Mouse (Mus musculus) right cerebral cortex, postnatal 36 days (tissue): ENCODE data around the gene Hao2.

Experiments used
- DNase-seq, 2 experiments: peaks; one replicate each; pipeline ENCODE4 v3.0.0; 2022; ENCODE audit warnings: low spot score in 2 of 2, mixed read lengths in 1 of 2

The Hao2 gene

DNA sequence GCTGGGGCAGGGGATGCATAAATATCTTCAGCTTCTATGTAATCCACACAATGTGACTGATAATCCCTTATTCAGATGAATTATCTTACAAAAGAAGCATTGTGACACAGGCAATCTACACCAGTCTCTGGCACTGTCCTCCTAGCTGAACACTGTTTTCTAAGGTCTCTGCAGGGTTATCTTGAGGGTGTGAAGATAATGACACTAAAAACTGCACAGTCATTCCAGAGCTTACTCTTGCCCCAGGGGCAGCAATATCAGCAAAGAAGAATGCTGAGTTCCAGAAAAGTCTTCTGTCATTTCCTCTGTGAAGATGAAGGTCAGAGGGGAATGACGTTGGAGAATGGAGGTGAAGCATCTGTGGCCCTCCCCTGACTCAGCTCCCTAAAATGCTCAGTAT lies 36.1 kb downstream of the Hao2 start:
- DNase-seq = no peak

DNA sequence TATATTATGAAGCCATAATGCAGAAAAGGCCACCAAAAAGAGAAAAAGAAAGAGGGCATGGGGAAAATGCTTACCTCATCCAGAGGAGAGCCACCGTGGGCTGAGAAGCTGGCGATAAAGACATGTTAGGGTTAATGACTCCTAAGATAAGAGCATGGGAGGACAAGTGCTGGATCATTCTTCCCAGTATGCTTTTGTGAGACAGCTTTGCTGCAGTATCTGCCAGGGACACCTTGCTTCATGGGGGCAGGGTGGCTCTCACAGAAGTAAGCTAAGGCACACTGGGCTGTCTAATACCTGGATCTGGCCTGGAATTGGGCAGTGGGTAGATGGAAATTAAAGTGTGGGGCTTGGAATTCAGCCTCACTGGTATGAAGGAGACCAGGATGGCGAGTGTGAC lies 37.9 kb downstream of the Hao2 start:
- no peak for DNase-seq

DNA sequence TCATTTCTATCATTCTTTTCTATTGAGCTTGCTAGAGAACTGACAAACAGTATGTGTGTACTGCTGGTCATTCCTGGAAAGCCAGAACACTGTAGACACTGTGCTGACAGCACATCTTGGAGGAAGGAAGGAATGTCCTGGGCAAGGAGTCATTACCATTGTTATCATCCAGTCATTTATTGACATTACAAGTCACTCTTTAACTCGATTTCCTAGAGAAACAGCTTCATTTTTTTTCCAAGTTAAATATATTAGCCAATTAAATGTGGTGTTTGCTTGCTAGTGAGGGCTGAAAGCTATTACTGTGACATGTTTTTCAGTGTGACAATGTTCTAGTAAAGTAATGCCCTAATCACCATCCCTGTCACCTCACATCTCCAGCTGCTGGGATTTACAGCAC lies 39.4 kb downstream of the Hao2 start:
- no peak for DNase-seq

DNA sequence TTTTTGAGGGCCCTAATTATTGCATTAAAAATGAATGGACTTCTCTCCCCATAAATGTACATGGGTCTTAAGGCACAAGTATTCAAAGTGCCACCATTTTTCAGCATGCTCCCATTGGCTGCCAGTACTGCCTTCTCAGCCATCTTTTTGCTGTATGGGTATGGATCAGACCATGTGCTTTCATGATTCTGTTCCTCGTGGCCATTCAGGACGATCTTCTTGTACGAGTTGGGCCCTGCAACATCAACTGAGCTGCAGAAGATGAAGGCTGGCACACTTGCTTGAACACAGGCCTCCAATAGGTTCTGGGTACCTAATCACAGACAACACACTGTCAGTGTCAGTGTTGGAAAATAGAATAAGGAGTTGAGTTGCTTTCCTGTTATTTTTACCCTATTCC lies 40.0 kb downstream of the Hao2 start:
- DNase-seq = no peak

DNA sequence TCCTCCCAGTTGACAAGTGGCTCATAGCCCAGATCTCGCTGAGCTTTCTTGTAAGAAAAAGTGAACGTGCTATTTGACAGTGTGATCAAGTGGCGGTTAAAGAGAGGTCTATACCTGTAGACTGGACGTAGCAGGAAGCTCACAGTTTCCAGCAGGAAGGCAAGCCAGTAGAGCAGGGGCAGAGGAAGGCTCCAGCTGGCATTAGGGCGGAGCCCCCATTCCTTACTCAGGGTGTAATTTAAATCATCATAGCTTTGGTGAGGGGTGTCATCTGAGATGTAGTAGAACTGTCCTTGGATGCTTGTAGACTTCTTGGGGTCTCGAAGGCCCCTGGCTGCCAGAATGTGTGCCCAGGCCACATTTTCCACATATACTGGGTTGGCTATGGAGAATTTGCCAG lies 40.4 kb downstream of the Hao2 start:
- no peak for DNase-seq

DNA sequence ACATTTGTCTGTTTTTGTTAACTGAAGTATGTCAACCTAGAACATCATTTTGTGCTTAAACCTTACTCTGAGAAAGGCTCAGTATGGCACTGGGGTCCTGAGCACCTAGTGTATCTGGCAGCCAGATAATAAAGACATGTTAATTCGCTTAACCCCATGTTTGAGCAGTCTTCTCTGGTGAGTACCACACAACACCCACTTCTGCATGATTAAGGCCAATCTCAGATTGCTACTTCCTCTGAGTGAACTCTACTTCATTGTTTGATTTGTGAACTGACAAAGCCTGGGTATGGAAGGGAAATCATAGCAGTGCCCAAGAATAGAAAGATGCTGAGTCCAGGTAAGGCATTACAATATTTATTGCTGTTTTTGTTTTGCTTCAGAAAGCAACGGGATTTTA lies 41.2 kb downstream of the Hao2 start:
- no peak for DNase-seq

DNA sequence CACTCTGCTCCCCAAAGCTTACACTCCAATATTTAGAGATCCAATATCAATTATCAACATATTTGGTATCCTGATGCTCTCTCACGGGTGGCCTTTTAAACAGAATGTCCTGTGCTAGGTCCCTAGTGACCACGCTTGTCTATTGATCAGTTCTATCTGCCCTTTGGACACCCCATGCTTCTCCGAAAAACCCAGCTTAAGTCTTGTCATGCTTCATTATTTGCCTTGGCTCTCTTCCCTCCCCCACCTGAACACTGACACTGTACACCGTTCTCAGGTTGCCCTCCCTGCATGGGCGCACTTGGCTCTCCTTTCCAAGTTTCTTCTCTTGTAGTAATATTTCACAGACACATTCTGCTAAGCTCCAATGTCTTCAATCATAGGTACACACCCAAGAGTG lies 42.8 kb downstream of the Hao2 start:
- no peak for DNase-seq

DNA sequence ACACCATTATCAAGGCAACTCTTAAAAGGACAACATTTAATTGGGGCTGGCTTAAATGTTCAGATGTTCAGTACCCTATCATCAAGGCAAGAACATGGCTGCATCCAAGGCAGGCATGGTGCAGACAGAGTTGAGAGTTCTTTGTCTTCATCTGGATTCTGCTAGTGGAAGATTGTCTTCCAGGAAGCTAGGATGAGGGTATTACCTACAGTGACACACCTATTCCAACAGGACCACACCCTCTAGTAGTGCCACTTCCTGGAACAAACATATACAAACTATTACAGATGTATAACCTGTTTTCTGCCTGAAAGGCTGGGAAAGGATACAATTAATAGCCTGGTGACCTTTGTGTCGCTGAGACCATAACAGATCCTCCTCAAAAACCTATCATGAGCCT lies 44.1 kb downstream of the Hao2 start:
- DNase-seq = no peak
